Mouse (Mus musculus): ENCODE results near the gene Tanc1.
"Not testable (repeated sequence)": the region's sequence is repeated elsewhere in the genome, so short reads cannot be mapped to it uniquely, and the experiment has no call there.

Tanc1 gene

DNA sequence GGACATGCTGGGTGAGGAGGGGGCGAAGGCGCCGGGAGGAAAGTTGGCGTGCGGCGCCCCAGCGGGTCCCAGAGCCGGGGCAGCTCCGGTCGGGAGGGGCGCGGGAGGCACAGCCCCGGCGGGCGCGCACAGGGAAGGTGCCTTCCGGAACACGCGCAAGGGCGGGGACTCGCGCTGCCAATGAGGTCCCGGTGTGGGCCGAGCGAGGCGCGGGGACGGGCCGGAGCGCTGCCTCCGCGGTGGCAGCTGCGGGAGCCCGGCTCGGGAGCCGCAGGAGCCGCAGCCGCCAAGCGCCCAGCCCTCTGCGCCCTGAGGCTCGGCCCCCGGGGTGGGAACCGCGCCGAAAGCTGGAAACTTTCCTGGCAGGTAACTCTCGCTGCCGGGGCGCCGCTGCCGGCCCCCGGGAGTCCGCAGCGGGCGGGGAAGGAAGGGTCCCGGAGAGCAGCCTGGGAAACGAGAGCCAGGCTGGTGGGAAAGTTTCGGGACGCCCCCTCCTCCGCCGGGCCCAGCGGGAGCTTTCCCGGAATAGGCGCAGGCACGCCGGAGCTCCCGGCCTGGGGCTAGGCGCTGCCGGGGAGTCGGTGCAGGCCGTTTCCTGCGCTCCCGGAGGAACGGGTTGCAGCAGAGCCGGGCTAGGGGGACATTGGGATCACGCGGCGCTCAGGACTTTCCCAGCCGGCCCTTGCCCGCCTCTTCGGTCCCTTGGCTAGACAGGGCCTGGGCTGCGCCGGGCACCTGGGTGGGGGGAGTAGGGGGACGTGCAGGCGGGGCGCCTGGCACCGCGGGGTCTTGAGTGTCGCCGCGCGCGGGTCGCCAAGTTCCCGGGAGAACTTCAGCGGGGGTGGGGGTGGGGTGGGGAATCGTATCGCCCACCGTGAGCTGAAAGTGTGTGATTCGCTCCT lies at the start of gene Tanc1:
Tanc1 (plus strand) TSS at position 212 of the 902 bp plus-strand sequence.
- DNase-seq (ENCODE audit: low read depth, low spot score), result no peak

DNA sequence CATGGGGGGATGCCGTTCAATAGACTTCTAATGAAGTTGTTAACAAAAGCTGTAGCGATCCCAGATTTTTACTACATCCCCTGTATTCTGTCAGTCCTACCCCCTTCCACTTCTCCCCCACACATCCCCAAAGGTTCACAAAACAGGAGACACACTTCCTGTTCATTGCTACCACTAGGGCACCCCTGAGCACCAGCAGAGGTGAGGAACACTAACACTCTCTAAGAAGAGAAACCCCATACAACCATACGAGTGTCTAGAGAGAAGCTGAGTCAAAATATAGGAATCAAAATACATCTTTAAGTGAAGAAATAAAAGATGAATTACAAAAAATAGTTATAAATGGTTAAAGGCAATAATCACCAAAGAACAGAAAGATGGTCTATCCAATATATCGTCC lies 49.6 kb upstream of the Tanc1 start:
- no peak for DNase-seq (ENCODE audit: low read depth, low spot score)

DNA sequence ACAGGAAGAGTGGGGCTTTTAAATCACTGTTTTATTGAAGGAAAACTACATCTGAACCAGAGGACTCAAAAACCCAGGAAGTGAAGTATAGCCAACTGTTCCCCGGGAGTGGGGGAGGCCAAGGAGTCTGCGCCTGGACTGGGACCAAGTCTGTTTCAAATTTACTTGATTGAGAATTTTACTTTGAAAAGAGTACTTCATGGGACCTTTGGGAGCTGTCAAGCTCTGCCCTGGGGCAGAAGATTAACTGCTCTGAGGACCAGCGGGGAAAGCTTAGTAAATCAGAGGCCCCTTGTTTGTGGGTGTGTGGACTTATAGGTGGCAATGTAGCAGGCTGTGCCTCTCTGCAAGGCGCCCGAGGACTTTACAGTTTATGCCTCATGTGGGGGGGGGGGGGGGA lies 49.1 kb upstream of the Tanc1 start:
- no peak for DNase-seq (ENCODE audit: low read depth, low spot score)

DNA sequence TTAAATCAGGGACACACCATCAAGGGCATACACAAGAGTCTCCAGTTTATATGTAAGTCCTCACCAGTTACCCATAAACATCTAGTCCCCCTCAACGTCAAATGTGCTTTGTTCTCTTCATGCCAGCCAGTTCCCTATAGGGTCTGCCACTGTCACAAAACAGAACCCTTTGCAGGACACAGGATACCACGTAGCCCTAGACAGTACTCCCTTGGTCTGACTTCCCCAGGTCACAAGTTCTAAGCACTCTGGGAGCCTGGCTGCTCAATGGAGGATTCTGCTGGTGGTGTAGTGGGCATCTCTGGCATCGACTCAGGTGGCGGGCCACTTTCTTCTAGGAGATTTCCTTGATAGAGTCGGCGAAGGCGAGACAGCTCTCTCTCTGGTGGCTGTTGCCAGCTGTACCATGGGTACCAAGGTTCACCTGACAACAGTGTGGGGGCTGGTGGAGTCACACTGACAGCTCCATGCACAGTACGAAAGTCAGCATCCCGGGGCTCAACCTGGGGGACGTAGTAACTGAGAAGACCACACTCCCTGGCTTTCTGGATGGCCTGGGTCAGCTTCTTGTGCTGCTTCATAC lies 47.7 kb upstream of the Tanc1 start:
- not testable (repeated sequence) for DNase-seq (ENCODE audit: low read depth, low spot score)

DNA sequence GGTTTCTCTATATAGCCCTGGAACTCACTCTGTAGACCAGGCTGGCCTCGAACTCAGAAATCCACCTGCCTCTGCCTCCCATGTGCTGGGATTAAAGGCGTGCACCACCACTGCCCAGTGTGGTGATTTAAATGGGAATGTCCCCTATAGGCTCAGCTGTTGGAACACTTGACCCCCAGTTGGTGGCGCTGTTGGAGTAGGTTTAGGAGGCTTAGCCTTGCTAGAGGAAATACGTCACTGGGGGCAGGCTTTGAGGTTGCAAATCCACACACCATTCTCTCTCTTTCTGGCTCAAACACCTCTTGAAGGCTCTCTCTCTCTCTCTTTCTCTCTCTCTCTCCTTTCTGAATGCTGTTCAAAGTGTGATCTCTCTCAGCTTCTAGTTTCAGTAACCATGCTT lies 46.9 kb upstream of the Tanc1 start:
- DNase-seq (ENCODE audit: low read depth, low spot score), result no peak

DNA sequence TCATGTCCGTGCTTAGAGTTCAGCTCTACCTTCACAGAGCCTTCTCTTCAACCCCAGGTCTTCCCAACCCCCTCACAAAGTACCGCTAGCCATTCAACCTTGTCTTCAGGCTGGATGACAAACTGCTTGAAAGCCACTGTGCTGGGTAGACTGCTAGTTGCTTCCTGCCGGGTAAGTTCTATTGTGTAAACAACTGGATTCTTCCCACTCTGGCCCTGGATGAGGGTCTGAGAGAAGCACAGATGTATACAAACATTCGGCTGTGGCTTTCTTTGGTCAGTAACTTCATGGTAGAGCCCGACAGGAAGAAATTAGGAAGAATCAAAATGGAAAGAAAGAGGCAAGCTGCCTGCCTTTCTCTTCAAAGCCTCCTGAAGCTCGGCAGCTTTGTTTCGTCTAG lies 30.9 kb upstream of the Tanc1 start:
- DNase-seq (ENCODE audit: low read depth, low spot score), result no peak

DNA sequence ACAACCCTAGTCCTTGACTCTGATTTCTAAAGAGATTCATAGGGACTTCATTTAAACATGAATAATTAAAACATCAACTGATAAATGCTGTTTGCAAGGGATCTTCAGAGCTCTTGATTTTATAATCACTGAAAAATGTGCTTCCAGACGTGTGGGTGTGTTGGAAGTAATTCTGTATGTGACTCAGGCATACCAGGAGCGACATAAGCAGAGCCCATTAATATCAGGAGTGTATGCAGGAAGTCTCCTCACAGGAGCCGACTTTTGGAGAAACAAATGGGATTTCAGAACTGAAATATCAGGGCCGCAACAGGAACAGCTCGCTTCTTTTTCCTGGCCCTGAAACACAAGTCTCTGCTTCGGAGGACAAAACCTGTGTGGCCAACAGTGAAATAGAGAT lies 27.9 kb upstream of the Tanc1 start:
- DNase-seq (ENCODE audit: low read depth, low spot score), result no peak

DNA sequence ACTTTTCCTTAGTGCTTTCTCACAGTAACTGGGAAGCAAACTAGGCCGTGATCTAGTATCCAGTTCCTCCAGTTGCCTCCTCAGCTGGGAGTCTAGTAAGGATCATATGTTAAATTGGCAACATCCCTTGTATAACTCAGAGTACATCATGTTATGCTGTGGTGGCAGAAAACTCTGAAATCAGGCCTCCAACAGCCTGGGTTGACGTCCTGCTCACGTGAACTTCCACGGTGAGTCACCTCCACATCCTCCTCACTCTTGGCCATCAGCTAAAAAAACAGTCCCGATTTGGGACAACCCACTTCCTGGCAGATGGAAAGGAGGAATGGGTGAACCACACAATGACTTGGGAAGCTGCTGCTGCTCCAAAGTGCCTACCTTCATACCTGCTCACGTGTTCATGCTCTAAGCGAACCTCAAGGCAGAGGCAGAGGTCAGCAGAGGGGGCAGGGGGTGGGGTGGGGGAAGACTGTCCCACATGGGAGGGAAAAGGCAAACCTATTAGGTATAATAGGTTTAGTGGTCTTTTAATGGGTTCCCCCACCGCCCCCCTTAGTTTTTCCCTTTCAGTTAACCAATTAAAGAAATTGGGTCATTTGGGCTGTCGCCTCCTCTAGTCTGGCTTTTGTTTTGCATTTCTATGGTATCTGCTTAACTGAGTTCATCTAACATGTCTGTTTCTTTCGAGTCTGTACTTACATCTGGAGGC lies 24.3 kb upstream of the Tanc1 start:
- DNase-seq (ENCODE audit: low read depth, low spot score), result no peak

DNA sequence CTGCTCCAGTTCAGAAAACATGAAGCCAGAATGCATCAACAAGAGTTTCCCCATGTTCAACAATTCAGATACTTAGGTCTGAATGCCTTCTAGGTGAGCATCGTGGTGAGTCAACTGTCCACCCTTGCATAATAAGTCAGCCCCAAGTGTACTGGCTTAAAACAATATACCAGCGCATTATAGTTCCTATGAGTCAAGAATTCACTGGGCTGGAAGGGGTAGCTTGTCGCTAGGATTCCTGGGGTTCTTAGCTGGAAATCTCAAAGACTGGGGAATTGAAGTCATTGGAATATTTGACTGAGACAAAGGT lies 23.8 kb upstream of the Tanc1 start:
- no peak for DNase-seq (ENCODE audit: low read depth, low spot score)

DNA sequence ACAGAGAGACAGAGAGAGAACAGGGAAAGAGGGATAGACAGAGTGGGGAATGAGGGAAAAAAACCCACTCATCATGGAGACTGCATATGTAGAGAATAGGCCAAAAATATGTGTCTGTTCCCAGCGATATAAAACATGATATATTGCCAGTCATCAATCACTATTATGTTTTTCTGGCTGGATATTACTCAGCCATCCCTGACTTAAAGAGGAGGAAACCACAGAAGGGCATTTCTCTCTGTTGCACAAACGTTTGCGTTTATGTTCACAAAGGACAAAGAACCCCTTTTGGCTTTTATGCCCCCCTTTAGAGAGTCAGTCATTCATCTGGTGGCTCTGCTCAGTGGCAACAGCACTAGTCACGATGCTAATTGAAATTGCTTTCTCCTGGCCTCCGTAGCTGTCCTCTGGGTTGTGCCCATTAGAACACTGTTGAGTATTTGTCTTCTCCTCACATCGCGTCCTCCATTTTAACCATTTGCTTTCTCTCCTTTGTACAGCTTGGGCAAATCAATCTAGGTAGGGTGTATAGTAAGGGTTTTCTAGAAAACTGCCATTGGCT lies 18.4 kb upstream of the Tanc1 start:
- no peak for DNase-seq (ENCODE audit: low read depth, low spot score)

DNA sequence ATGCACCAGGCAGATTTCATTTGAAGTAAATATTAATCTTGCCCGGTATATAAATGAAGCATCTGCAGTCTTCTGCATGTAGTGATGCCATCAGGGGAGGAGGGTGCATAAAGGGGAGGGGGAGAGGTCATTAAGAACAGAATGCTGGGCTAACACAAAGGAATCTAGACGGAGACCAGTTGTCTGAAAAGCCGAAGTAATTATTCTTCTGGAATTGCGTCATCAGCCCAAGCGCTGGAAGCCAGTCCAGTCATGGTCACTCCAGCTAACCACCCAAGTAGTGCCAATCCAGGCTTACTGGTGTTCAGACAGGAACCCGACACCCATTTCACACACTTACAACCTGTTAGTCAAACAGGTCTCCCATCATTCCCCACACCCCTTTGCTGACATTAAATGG lies 17.7 kb upstream of the Tanc1 start:
- DNase-seq (ENCODE audit: low read depth, low spot score), result no peak

DNA sequence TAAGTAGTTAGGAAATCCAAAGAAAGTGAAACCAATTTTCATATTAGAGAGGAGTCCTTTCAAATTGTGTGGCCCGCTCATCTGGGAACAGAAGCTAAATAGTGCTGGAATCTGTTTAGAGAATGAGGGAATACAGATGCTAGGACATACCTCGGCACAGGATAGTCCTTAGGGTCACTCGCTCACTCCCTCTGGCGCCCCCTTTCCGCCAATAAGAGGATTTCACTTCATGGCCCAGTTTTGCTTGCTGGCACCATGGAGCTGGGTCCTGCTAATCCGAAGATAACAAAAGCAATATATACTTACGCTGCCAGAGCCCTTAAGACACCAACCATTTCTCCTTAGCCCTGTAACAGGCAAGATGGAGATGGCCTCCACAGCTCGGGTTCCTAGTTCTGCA lies 15.3 kb upstream of the Tanc1 start:
- DNase-seq (ENCODE audit: low read depth, low spot score), result no peak

DNA sequence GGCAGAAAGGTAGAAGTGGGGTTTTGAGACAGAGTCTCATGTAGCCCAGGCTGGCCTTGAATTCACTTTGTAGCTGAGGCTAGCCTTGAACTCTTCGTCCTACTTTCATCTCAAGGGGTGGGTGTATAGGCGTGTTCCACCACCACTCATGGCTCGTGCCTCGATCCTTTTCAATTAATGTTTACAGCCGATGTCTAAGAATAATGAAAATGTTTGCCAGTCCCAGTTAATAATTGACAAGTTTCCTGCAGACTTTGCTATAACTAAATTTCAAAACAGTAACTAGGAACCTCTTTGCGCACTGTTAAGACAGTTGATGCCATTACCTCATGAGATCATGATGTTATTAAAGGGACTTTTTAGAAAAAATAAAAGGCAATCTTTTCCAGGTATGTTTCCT lies 13.6 kb upstream of the Tanc1 start:
- no peak for DNase-seq (ENCODE audit: low read depth, low spot score)

DNA sequence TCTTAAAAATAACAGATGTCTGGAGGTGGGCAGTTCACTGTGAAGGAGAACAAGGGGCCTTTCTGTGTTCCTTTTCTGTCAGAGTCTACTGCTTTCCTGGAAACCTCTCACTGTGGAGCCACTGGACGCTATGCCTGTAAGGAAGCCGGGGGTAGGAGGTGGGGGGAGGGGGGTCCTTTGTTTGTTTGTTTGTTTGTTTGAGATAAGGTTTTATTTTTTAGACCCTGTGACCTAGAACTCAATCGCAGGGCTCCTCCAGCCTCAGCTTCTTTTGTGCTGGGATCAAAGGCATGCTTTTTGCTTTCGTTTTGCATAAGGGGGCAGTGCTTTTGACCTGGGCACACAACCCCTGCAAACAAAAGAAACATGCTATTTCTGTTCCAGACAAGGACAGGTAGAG lies 12.9 kb upstream of the Tanc1 start:
- no peak for DNase-seq (ENCODE audit: low read depth, low spot score)

DNA sequence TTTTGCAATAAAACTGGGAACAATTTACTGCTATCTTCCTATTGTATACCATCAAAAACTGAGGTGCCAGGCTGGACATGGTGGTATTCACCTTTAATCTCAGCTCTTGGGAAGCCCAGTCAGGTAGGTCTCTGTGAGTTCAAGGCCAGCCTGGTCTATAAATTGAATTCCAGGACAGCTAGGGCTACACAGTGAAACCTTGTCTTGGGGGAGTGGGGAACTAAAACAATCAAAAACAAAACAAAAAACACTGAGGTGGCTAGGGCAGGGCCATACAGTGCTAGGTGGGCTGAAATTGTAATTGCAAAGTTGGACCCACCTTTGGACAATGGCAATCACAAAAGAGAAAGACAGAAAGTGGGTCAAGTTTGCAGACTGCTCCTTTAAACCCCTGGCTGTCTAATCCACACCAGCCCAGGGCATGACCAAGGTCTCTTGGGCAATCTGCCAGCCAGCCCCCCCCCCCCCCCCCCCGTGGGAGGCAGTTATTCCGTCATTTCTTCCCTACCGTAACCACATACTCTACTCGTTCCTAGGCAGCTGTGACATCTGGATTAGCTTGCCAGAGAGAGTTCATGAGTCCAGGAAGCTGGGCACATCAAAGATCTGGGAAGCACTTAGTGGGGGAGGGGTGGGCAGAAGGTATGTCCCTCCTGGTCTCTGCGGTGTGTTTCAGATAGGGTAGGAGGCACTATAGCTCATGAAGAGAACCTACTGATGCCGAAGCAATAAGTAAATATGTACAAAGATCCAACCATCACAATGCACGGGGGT lies 12.3 kb upstream of the Tanc1 start:
- no peak for DNase-seq (ENCODE audit: low read depth, low spot score)

DNA sequence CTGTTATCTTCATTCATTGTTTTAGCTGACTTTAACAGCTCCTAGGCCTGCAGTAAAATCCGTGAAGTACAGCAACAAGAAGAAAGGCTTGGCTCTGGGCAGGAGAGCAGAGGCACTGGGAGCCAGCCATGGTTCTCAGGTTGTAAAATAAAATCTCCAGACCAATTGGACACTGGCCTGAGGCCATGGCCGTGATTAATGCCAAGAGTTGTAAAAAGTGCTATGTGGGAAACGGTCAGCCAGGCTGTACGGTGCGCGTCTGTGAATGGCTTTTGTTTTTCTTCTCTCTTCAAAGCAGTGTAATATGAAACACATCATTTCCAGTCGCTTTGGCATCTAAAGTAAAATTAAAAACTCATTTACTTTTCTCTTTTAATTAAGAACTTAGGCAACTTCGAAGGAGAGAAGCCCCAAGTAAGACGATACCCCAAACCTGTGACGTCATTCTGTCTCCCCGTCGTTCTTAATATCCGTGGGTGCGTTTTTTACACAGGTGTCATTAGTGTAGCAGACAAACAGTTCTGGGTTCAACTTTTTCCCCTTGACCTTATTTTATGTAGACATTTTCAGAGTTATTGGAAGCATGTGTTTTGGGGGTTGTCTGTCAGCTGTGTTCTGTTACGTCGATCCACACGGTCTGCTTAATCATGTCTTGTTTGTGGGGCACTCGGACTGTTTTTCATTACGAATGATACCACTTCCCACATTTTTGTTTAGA lies 11.6 kb upstream of the Tanc1 start:
- no peak for DNase-seq (ENCODE audit: low read depth, low spot score)

DNA sequence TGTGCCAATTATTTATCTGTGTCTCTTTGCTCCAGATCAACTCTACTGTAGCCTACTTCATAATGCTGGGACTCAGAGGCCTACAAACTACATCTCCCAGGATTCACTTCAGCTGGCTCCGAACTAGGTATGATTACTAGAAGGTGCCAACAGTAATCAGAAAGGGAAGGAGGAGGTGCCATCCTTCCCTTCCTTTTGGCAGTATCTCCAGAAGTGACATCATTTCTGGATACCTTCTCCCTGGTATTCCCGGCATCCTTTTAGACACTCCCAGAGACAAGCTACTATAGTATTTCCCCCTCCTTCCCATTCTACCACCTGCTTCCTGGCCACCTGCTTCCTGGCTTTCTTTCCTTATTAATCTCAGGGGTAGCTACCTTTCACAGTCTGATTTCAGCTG lies 10.9 kb upstream of the Tanc1 start:
- no peak for DNase-seq (ENCODE audit: low read depth, low spot score)

DNA sequence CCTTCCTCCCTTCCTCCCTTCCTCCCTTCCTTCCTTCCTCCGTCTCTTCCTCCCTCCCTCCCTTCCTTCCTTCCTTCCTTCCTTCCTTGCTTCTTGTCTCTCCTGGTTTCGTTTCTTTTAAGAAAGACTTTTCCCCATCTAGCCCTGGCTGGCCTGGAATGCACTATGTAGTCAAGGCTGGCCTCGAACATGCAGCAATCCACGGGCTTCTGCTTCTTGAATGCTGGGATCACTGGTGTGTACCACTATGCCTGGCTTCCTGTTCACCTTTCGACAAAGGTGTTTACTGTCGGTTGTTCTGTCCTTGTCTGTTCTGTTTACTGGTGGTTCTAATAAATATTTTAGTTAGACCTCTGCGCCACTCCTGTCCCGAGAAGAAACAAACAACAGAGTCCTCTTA lies 10.4 kb upstream of the Tanc1 start:
- no peak for DNase-seq (ENCODE audit: low read depth, low spot score)

DNA sequence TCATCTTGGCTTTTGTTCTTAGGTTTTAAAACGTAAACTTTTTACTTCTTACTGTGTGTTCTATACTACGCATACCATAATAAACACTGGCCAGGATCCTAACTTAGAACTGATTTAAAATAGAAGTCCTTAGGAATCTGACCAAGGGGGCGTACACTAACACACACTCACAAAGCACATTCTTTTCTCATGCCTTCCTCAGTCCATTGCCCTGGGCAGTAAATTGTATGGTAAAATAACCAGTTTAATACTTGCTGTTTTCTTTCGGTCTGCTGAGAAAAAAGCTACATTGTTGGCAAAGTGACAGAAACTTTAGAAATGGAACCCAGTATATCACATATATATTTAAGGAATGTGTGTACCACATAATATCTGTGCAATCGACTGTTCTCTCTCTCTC lies 2.9 kb upstream of the Tanc1 start:
- DNase-seq (ENCODE audit: low read depth, low spot score), result no peak

DNA sequence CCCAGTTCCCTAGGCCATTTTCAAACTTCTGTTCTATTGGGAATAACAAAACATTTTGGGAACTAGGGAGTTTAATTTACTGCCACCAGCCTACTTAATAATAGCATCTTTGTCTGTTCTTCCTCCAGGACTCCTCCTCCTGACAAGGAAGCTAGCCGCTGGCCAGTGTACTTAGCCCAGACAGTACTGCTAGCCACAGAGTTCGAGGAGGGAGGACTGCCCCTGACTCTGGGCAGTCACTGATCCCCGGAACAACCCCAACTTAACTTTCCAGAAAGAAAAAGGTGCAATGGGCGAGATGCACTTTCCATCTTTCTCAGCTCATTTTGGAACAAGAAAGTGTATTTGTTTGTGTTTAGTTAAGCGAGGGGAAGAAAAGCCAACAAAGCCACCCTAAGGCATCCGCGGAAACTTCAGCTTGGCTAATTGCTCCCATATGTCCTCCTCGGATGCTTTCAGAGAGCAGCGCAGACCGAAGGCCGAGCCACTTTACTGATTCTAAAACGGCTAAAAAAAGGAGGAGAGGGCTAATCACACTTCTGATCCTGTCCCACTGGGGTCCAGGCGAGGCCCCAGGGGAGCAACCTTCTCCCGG lies 529 bp upstream of the Tanc1 start:
- no peak for DNase-seq (ENCODE audit: low read depth, low spot score)
